Mouse (Mus musculus) central nervous system, embryonic 14 days (tissue): ENCODE results near the gene Cr1l. TPM values are rescaled to one million over a fixed set of nuclear protein-coding genes. Genes with fewer than 3 reads are reported as not detected.

ENCODE experiments used
- polyA plus RNA-seq: library from polyadenylated mRNA; depleted of rRNA; stranded (reverse); fragments of >200 nt; gene quantifications from 2 replicates; pipeline ENCODE4 v1.2.3, GENCODE M21; 2012; rRNA removed

Cr1l gene
- polyA plus RNA-seq: 32.2 and 35.9 TPM in 2 replicates

GRCm38 (mm10) chr1:195130953-195131674 lies at the start of gene Cr1l:
Cr1l (minus strand) TSS chr1:195131586.

GRCm38 (mm10) chr1:195175980-195176931 lies 44.9 kb upstream of the Cr1l start, which contains the start of gene Cr2:
Cr2 (minus strand) TSS chr1:195176716.

GRCm38 (mm10) chr1:195092220-195092720 lies 39.1 kb downstream of the Cr1l start, which contains the start of gene Cd46:
Cd46 (minus strand) TSS chr1:195092249.

Other genes with a start within 250 kb of the Cr1l start
- 25.8 and 39.8 TPM in 2 replicates for gene Cd34, start 192.8 kb downstream of the Cr1l start, polyA plus RNA-seq
- 4.2 and 5.1 TPM in 2 replicates for gene Cd46, start 39.3 kb downstream of the Cr1l start, polyA plus RNA-seq
- gene Cr2, start 45.1 kb upstream of the Cr1l start, polyA plus RNA-seq: 0.07 and 0.09 TPM in 2 replicates